Mouse (Mus musculus) liver, embryonic 14.5 days (tissue): ENCODE results near the gene Ankrd33.

ENCODE experiments used
- CTCF ChIP-seq: IDR thresholded peaks from 2 replicates; pipeline ENCODE4 v1.5.1; 2016; ENCODE audit warnings: antibody characterized with exemption, low read depth, control low read depth
- EP300 ChIP-seq: IDR thresholded peaks from 2 replicates; pipeline ENCODE4 v1.6.1; 2016; ENCODE audit warnings: antibody characterized with exemption, low read depth

DNA sequence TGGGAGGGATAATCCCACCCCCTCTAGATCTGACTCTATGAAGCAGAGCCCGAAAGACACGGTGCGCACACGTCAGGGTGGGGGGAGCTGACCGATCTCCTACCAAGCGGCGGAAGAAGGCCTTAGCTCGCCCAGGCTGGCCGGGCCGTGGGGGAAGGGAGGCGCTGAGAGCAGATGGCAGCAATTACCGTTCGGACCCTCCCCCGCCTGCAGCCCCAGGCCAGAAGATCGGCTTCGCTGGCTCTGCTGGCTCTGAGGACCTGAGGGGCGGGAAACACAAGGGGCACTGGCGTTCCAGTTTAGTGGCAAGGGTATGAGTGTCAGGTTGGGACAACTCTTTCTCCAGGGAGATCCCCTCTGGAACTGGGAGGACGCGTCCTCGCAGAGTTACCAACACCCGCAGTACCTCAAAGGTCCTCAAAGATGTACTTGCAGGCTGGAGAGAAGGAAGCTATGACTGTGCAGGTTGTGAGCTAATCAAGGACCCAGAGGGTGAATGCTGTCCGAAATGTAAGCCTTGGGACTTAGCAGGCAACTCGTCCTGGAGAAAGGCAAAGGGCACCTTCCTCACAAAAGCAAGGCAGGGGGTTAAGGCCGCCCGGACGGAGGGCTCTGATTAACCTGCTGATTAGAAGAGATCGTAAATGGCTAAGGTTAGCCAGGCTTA lies 17.4 kb upstream of the Ankrd33 start:
- TF ChIP-seq CTCF: no peak
- no peak for TF ChIP-seq EP300
